Mouse (Mus musculus) stomach, postnatal 0 days (tissue): ENCODE data around the gene Polr2b.

Source experiments
- CTCF ChIP-seq: IDR thresholded peaks from 2 replicates; pipeline ENCODE4 v1.5.1; 2016; ENCODE audit warnings: antibody characterized with exemption, low read depth, mild to moderate bottlenecking, moderate library complexity
- EP300 ChIP-seq: optimal IDR thresholded peaks from 2 replicates; pipeline ENCODE3; 2016; ENCODE audit warnings: antibody characterized with exemption

DNA sequence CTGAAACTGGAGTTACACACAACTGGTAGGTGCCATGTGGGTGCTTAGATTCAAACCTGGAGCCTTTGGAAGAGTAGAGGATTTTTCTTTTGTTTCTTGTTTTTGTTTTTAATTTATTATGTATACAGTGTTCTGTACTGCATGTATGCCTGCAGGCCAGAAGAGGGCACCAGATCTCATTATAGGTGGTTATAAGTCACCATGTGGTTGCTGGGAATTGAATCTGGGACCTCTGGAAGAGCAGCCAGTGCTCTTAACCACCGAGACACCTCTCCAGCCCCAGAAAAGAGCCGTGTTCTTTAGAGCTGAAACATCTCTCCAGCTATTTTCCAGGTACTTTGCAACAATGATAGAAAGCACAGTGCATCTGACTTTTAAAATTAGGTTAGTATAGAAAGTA is 19.3 kb upstream of the Polr2b start:
- TF ChIP-seq CTCF (no peak), EP300 (no peak)
